Comparison of ENCODE assay signal across 11 mouse cellular contexts in genomic region chr13:95419204-95419749, GRCm38 (mm10). TPM values are rescaled to one million over a fixed set of nuclear protein-coding genes. Genes with fewer than 3 reads are reported as not detected.
DNase-seq lines count a peak whose midpoint lies in the region; ATAC-seq and TF ChIP-seq lines count a peak whose summit lies in the region.
"Had no signal": no experiment of that assay in that cellular context is flagged by ENCODE, and none has a peak within 500 bp of the region (broad histone marks: within the 10 kb centered on the region; RNA-seq: fewer than 3 reads in every experiment).

No protein-coding gene starts in this region.

- WGBS in kidney, postnatal 0 days = 14% methylated on average over 8 of the region's 8 CpGs
- WGBS in kidney, embryonic 16.5 days = 11% methylated on average over 8 of the region's 8 CpGs
- 36% methylated on average over 8 of the region's 8 CpGs for WGBS in hindbrain, embryonic 10.5 days
- WGBS in midbrain, postnatal 0 days = 12% methylated on average over 8 of the region's 8 CpGs

- no peak overlapping the region for H3K4me3 ChIP-seq in kidney, postnatal 0 days (replicated peaks; ENCODE audit: low read depth, low read length)
- H3K4me3 ChIP-seq in kidney, embryonic 16.5 days (ENCODE audit: low read length) = no peak overlapping the region
- H3K4me3 ChIP-seq in hindbrain, embryonic 10.5 days = no peak overlapping the region
- H3K4me3 ChIP-seq in midbrain, postnatal 0 days (ENCODE audit: low read depth, low read length) = no peak overlapping the region

- no peak for TF ChIP-seq CTCF in kidney, postnatal 0 days (IDR thresholded peaks at IDR 0.05; ENCODE audit: low read depth)
- no peak for TF ChIP-seq CTCF in midbrain, postnatal 0 days (IDR thresholded peaks at IDR 0.05)

- no peaks in the 10 kb centered on the region for H3K27me3 ChIP-seq in kidney, postnatal 0 days (ENCODE audit: insufficient read depth, low read length)
- H3K27me3 ChIP-seq in kidney, embryonic 16.5 days (ENCODE audit: insufficient read depth, low read length) = no peaks in the 10 kb centered on the region
- H3K27me3 ChIP-seq in hindbrain, embryonic 10.5 days (ENCODE audit: insufficient read depth, poor library complexity, severe bottlenecking) = no peaks in the 10 kb centered on the region
- no peaks in the 10 kb centered on the region for H3K27me3 ChIP-seq in midbrain, postnatal 0 days (ENCODE audit: insufficient read depth, low read length)

- ATAC-seq in kidney, postnatal 0 days (replicated peaks; ENCODE audit: low FRiP score, low read depth) = no peak
- no peak for ATAC-seq in kidney, embryonic 16.5 days (ENCODE audit: low FRiP score, low TSS enrichment)
- peak; percentile 50 for ATAC-seq in common myeloid progenitor, adult 5-6 weeks (replicated peaks; ENCODE audit: low read depth, poor library complexity, severe bottlenecking)
- peak; percentile 82 for ATAC-seq in midbrain, postnatal 0 days (ENCODE audit: low FRiP score)

- no peak overlapping the region for H3K9ac ChIP-seq in kidney, postnatal 0 days (ENCODE audit: low read depth, low read length)
- H3K9ac ChIP-seq in kidney, embryonic 16.5 days (replicated peaks; ENCODE audit: low read length) = no peak overlapping the region
- no peak overlapping the region for H3K9ac ChIP-seq in midbrain, postnatal 0 days (replicated peaks; ENCODE audit: low read length, poor library complexity, severe bottlenecking)

- DNase-seq in kidney, postnatal 0 days (ENCODE audit: low spot score) = peak; percentile 17
- peak; percentile 45 for DNase-seq in hindbrain, embryonic 10.5 days (ENCODE audit: low spot score)
- peak; percentile 79 for DNase-seq in midbrain, postnatal 0 days (ENCODE audit: low spot score)
- DNase-seq in heart, postnatal 25 days (ENCODE audit: low spot score) = no peak
- no peak for DNase-seq in frontal cortex, postnatal 25 days (ENCODE audit: low spot score in 2 of 2)
- no peak for DNase-seq in gastrocnemius, postnatal 25 days
- DNase-seq: lung, adult 2 months had no signal

- no peak overlapping the region for H3K27ac ChIP-seq in kidney, postnatal 0 days
- H3K27ac ChIP-seq in kidney, embryonic 16.5 days (ENCODE audit: low read length) = no peak overlapping the region
- 0 out of 2 replicates have a peak overlapping the region, but pooled peaks have one; percentile 29 for H3K27ac ChIP-seq in hindbrain, embryonic 10.5 days
- peak overlapping the region; percentile 59 for H3K27ac ChIP-seq in midbrain, postnatal 0 days (ENCODE audit: low read depth, low read length)

- H3K4me1 ChIP-seq in kidney, postnatal 0 days (replicated peaks; ENCODE audit: insufficient read depth, low read length) = no peaks in the 10 kb centered on the region
- 0 out of 2 replicates have a peak, but pooled peaks cover 7% of the 10 kb centered on the region for H3K4me1 ChIP-seq in kidney, embryonic 16.5 days (ENCODE audit: insufficient read depth, low read length)
- peaks cover 15% of the 10 kb centered on the region for H3K4me1 ChIP-seq in hindbrain, embryonic 10.5 days (replicated peaks)
- H3K4me1 ChIP-seq in midbrain, postnatal 0 days (ENCODE audit: insufficient read depth, low read length) = peaks cover 14% of the 10 kb centered on the region; the same call in 1 of the 2 replicates

- H3K4me2 ChIP-seq in kidney, postnatal 0 days (ENCODE audit: low read length) = no peak overlapping the region
- no peak overlapping the region for H3K4me2 ChIP-seq in kidney, embryonic 16.5 days (replicated peaks; ENCODE audit: low read depth, low read length)
- H3K4me2 ChIP-seq in midbrain, postnatal 0 days (ENCODE audit: low read depth, low read length, poor library complexity, severe bottlenecking) = peak overlapping the region; percentile 7; the same call in 1 of the 2 replicates

- no peaks in the 10 kb centered on the region for H3K36me3 ChIP-seq in kidney, postnatal 0 days (ENCODE audit: insufficient read depth, low read length)
- H3K36me3 ChIP-seq in kidney, embryonic 16.5 days (ENCODE audit: insufficient read depth, low read length) = no peaks in the 10 kb centered on the region
- no peaks in the 10 kb centered on the region for H3K36me3 ChIP-seq in hindbrain, embryonic 10.5 days
- H3K36me3 ChIP-seq in midbrain, postnatal 0 days (ENCODE audit: insufficient read depth, low read length) = no peaks in the 10 kb centered on the region

- intact Hi-C loops in heart, postnatal 25 days (cut with DNase I) = no loop called here

- H3K9me3 ChIP-seq in kidney, postnatal 0 days (replicated peaks; ENCODE audit: low read length) = no peaks in the 10 kb centered on the region
- H3K9me3 ChIP-seq in kidney, embryonic 16.5 days (ENCODE audit: low read length) = no peaks in the 10 kb centered on the region
- no peaks in the 10 kb centered on the region for H3K9me3 ChIP-seq in hindbrain, embryonic 10.5 days
- no peaks in the 10 kb centered on the region for H3K9me3 ChIP-seq in midbrain, postnatal 0 days (ENCODE audit: low read length)

RNA-seq across cellular contexts. Expression of gene Crhbp, which starts 25.4 kb away (rescaled TPM):
- polyA plus RNA-seq in kidney, postnatal 0 days (2015; fragmentation: Nextera tagmentation; extraction: Ambion mirVana) = 0.17 TPM in 1 of 2 replicates, not detected in the other
- polyA plus RNA-seq in kidney, embryonic 16.5 days (2015; fragmentation: Nextera tagmentation; extraction: Ambion mirVana) = 0.09 and 0.17 TPM in 2 replicates
- total RNA-seq in common myeloid progenitor, adult 5-6 weeks (2017) = not detected in 2 replicates
- 0.52 and 1.5 TPM in 2 replicates for polyA plus RNA-seq in hindbrain, embryonic 10.5 days (2016; fragmentation: Nextera tagmentation; extraction: Ambion mirVana)
- 3.7 and 7.7 TPM in 2 replicates for total RNA-seq in midbrain, postnatal 0 days (2014; rRNA removed)
- polyA plus RNA-seq in midbrain, postnatal 0 days (2015; fragmentation: Nextera tagmentation; extraction: Ambion mirVana) = 5.2 and 6.7 TPM in 2 replicates
- total RNA-seq in heart, postnatal 25 days (2021) = not detected
- not detected for total RNA-seq in gastrocnemius, postnatal 25 days (2021)
- total RNA-seq: gastrocnemius, adult 8-10 months had no signal
- polyA plus RNA-seq: large intestine, adult 2 months; lung, adult 2 months had no signal

RNA-seq across cellular contexts. Expression of gene Aggf1, which starts 44.1 kb away (rescaled TPM):
- polyA plus RNA-seq in kidney, postnatal 0 days (2015; fragmentation: Nextera tagmentation; extraction: Ambion mirVana) = 32.2 and 33.1 TPM in 2 replicates
- polyA plus RNA-seq in kidney, embryonic 16.5 days (2015; fragmentation: Nextera tagmentation; extraction: Ambion mirVana) = 34.0 and 35.8 TPM in 2 replicates
- total RNA-seq in common myeloid progenitor, adult 5-6 weeks (2017) = 56.7 and 63.6 TPM in 2 replicates
- 37.4 and 39.9 TPM in 2 replicates for polyA plus RNA-seq in hindbrain, embryonic 10.5 days (2016; fragmentation: Nextera tagmentation; extraction: Ambion mirVana)
- total RNA-seq in midbrain, postnatal 0 days (2014; rRNA removed) = 25.5 and 27.6 TPM in 2 replicates
- 26.7 and 28.7 TPM in 2 replicates for polyA plus RNA-seq in midbrain, postnatal 0 days (2015; fragmentation: Nextera tagmentation; extraction: Ambion mirVana)
- total RNA-seq in heart, postnatal 25 days (2021) = 10 to 100 TPM; 19.2 to 21.4 TPM
- total RNA-seq in gastrocnemius, postnatal 25 days (2021) = 10 to 100 TPM; 16.2 to 16.5 TPM

RNA-seq across cellular contexts. Expression of gene S100z, which starts 59.2 kb away (rescaled TPM):
- not detected in 2 replicates for polyA plus RNA-seq in kidney, postnatal 0 days (2015; fragmentation: Nextera tagmentation; extraction: Ambion mirVana)
- polyA plus RNA-seq in kidney, embryonic 16.5 days (2015; fragmentation: Nextera tagmentation; extraction: Ambion mirVana) = not detected in 2 replicates
- total RNA-seq in common myeloid progenitor, adult 5-6 weeks (2017) = not detected in 2 replicates
- not detected in 2 replicates for polyA plus RNA-seq in hindbrain, embryonic 10.5 days (2016; fragmentation: Nextera tagmentation; extraction: Ambion mirVana)
- total RNA-seq in midbrain, postnatal 0 days (2014; rRNA removed) = not detected in 2 replicates
- polyA plus RNA-seq in midbrain, postnatal 0 days (2015; fragmentation: Nextera tagmentation; extraction: Ambion mirVana) = not detected in 2 replicates
- not detected for total RNA-seq in heart, postnatal 25 days (2021)
- total RNA-seq in gastrocnemius, postnatal 25 days (2021) = 1 to 10 TPM; 1.1 to 1.4 TPM
- polyA plus RNA-seq: large intestine, adult 2 months; lung, adult 2 months had no signal

Comparison
In these comparisons a context has a peak if more than half of its experiments do, and no peak if none do; other contexts are left out.
1. ATAC-seq: peak in common myeloid progenitor, adult 5-6 weeks (single experiment) and midbrain, postnatal 0 days (single experiment); none in kidney, postnatal 0 days (single experiment) and kidney, embryonic 16.5 days (single experiment).
2. DNase-seq: peak in kidney, postnatal 0 days (single experiment), hindbrain, embryonic 10.5 days (single experiment) and midbrain, postnatal 0 days (single experiment); none in heart, postnatal 25 days (single experiment), frontal cortex, postnatal 25 days (0 of 2) and gastrocnemius, postnatal 25 days (single experiment).
3. H3K27ac ChIP-seq: peak in hindbrain, embryonic 10.5 days (single experiment) and midbrain, postnatal 0 days (single experiment); none in kidney, postnatal 0 days (single experiment) and kidney, embryonic 16.5 days (single experiment).